Mouse (Mus musculus) mouse trophoblast stem cell (cell line): ENCODE measurements around the gene Spata31d1d.

Experiments
- in situ Hi-C, 2 experiments: fragments of 300-500 bp; cut with MseI, MboI; formaldehyde crosslinking; loops; 2 replicates in 1 of 2; 3 replicates in 1 of 2; pipeline ENCODE4 v1.15.1; 2025

The Spata31d1d gene

DNA sequence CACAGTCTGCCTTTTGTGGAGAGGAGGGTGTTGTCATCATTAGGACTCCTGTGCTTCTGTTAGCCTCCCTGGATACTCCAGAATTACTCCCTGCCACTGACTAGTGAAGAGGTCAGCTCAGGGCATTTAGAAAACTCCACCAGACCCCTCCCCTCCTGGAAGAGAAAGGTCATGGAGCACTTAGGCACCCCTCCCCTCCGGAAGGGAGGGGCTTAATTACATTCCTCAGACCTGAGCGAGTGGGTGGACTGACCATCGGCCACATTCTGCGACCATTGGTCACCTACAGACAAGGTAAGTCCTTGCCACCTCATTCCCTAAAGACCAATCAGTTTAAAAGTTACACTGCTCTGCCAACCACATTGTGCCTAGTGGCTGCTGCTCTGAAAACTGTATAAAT lies 52.2 kb downstream of the Spata31d1d start:
- in situ Hi-C loops: no loop called here

DNA sequence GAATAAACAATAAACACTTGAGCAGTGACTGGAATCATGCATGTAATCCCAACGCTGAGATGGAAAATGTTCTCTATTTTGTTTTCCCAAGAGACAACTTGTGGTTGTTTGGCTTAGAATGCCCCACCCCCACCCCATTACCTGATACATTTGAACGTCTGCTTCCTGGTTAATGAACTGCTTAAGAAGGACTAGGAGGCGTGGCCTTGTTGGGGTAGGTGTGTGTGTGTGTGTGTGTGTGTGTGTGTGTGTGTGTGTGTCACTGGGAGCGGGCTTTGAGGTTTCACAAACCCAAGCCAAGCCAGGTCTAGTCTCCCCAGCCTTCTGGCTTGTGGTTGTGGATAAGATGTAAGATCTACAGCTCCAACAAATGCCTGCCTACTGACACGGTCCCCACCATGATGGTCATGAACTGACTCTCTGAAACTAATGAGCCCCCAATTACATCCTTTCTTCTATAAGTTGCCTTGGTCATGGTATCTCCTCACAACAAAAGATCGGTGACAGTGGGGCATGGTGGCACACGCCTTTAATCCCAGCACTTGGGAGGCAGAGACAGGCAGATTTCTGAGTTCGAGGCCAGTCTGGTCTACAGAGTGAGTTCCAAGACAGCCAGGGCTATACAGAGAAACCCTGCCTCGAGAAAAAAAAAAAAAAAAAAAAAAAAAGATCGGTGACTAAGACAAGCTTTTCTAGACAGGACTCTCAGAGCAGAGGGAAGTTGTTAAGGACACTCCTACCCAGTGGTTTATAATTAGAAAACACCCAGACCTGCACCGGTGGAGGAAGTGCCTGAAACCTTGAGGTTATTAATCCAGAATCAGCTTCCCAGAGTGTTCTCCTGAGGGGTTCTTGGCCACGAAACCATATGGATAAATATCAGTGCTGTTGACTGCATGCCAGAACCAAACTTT lies 55.0 kb downstream of the Spata31d1d start:
- in situ Hi-C loops: no loop called here
